Mouse (Mus musculus) forebrain, embryonic 16.5 days (tissue): ENCODE results near the gene Scn2b. TPM values are rescaled to one million over a fixed set of nuclear protein-coding genes. Genes with fewer than 3 reads are reported as not detected.
A peak's percentile ranks its signal among the peaks of the same experiment; 100 is the strongest.

Source experiments
- ATAC-seq: fragments of 200-750 bp; cut with Nextera tagmentation; 2 replicates; pipeline ENCODE4 v1.8.0; 2017; ENCODE audit warnings: mild to moderate bottlenecking, moderate library complexity
- H3K27ac ChIP-seq: fragments of 300-500 bp; sonication (generic); 2 replicates; pipeline ENCODE4 v1.5.1; 2014; ENCODE audit warnings: low read length, control low read depth
- H3K27me3 ChIP-seq: fragments of 300-500 bp; sonication (generic); replicated peaks from 2 replicates; pipeline ENCODE4 v1.6.1; 2014; ENCODE audit warnings: low read length; ENCODE audit not compliant: control insufficient read depth, insufficient read depth
- H3K36me3 ChIP-seq: fragments of 300-500 bp; sonication (generic); 2 replicates; pipeline ENCODE4 v1.6.1; 2014; ENCODE audit not compliant: control insufficient read depth, insufficient read depth
- H3K4me1 ChIP-seq: fragments of 300-500 bp; sonication (generic); replicated peaks from 2 replicates; pipeline ENCODE4 v1.6.1; 2014; ENCODE audit warnings: low read length; ENCODE audit not compliant: control insufficient read depth, insufficient read depth
- H3K4me2 ChIP-seq: fragments of 300-500 bp; sonication (generic); 2 replicates; pipeline ENCODE4 v1.6.1; 2014; ENCODE audit warnings: mild to moderate bottlenecking, low read length, control low read depth
- H3K4me3 ChIP-seq: fragments of 300-500 bp; sonication (generic); replicated peaks from 2 replicates; pipeline ENCODE4 v1.5.1; 2014; ENCODE audit warnings: mild to moderate bottlenecking, low read length, control low read depth
- H3K9ac ChIP-seq: fragments of 300-500 bp; sonication (generic); replicated peaks from 2 replicates; pipeline ENCODE4 v1.6.1; 2014; ENCODE audit warnings: low read depth, low read length, control low read depth
- H3K9me3 ChIP-seq: fragments of 300-500 bp; sonication (generic); 2 replicates; pipeline ENCODE4 v1.6.1; 2016; ENCODE audit warnings: low read length; ENCODE audit not compliant: control insufficient read depth
- WGBS: fragments of 180-500 bp; shearing (Covaris S2); extraction: QIAGEN DNeasy Blood & Tissue Kit; methylation state at CpG from one replicate; pipeline ENCODE4 v1.1.7; 2014; 5-methylcytosine and 5-hydroxymethylcytosine counted together
- polyA plus RNA-seq: library from polyadenylated mRNA; unstranded; fragments of >200 nt; fragmentation: Nextera tagmentation; extraction: Ambion mirVana; gene quantifications from 2 replicates; pipeline ENCODE4 v1.2.1, GENCODE M21; 2015

Gene Scn2b
- polyA plus RNA-seq, 1 experiment from 2014 or later: 6.9 TPM

GRCm38 (mm10) chr9:45092641-45093040 lies 24.9 kb upstream of the Scn2b start:
- H3K9ac ChIP-seq: no peak overlapping the region
- no peaks in the 10 kb centered on the region for H3K9me3 ChIP-seq
- H3K4me1 ChIP-seq: no peaks in the 10 kb centered on the region
- no peak for ATAC-seq
- no peak overlapping the region for H3K4me3 ChIP-seq
- 74% methylated on average over 4 of the region's 4 CpGs for WGBS
- H3K27me3 ChIP-seq: peaks cover under 1% of the 10 kb centered on the region; the same call in 1 of the 2 replicates
- no peak overlapping the region for H3K4me2 ChIP-seq
- H3K36me3 ChIP-seq: no peaks in the 10 kb centered on the region
- no peak overlapping the region for H3K27ac ChIP-seq

- no peak for ATAC-seq
- Histone ChIP-seq H3K36me3 (no peaks in the 10 kb centered on the region), H3K9me3 (no peaks in the 10 kb centered on the region), H3K27ac (no peak overlapping the region), H3K9ac (no peak overlapping the region), H3K4me2 (no peak overlapping the region), H3K27me3 (no peaks in the 10 kb centered on the region; the same call in none of the 2 replicates), H3K4me3 (no peak overlapping the region), H3K4me1 (no peaks in the 10 kb centered on the region)
- 75% methylated on average over 6 of the region's 6 CpGs for WGBS
These were observed 22.2 kb upstream of the Scn2b start for GRCm38 (mm10) chr9:45095149-45095937.

GRCm38 (mm10) chr9:45097877-45098276 lies 19.7 kb upstream of the Scn2b start:
- Histone ChIP-seq H3K36me3 (no peaks in the 10 kb centered on the region), H3K4me2 (no peak overlapping the region), H3K27ac (no peak overlapping the region), H3K9me3 (no peaks in the 10 kb centered on the region), H3K9ac (no peak overlapping the region), H3K27me3 (no peaks in the 10 kb centered on the region; the same call in 1 of the 2 replicates), H3K4me1 (no peaks in the 10 kb centered on the region), H3K4me3 (no peak overlapping the region)
- 79% methylated on average over 5 of the region's 5 CpGs for WGBS
- no peak for ATAC-seq

GRCm38 (mm10) chr9:45098426-45098825 lies 19.2 kb upstream of the Scn2b start:
- no peak overlapping the region for H3K4me2 ChIP-seq
- H3K27me3 ChIP-seq: no peaks in the 10 kb centered on the region; the same call in 1 of the 2 replicates
- H3K9me3 ChIP-seq: no peaks in the 10 kb centered on the region
- WGBS: 48% methylated on average over 3 of the region's 3 CpGs
- H3K36me3 ChIP-seq: no peaks in the 10 kb centered on the region
- no peak overlapping the region for H3K27ac ChIP-seq
- no peak overlapping the region for H3K4me3 ChIP-seq
- H3K4me1 ChIP-seq: no peaks in the 10 kb centered on the region
- H3K9ac ChIP-seq: no peak overlapping the region
- no peak for ATAC-seq

DNA sequence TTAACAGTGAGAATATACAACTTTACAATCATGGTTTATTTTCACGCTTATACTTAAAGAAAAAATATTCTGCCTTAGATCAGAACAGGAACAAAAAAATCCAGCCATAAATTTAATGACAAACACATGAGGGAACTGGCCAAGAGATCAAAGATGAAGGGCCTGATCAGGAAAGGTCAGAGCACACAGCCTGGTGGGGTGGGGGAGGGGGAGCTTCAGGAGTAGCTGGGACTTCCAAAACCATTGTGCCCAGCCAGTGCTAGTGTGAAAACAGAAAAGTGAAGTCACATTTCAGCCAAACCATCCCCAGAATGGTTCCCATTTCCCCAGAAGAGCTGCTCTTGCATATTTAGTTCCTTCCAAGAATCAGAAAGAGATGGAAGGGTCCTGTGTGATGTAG lies 15.1 kb upstream of the Scn2b start:
- Histone ChIP-seq H3K4me1 (no peaks in the 10 kb centered on the region), H3K4me3 (no peak overlapping the region), H3K36me3 (no peaks in the 10 kb centered on the region), H3K4me2 (no peak overlapping the region), H3K9ac (no peak overlapping the region), H3K27ac (no peak overlapping the region), H3K27me3 (no peaks in the 10 kb centered on the region; the same call in 1 of the 2 replicates), H3K9me3 (no peaks in the 10 kb centered on the region)
- WGBS: 94% methylated on average over 1 of the region's 1 CpGs
- no peak for ATAC-seq

GRCm38 (mm10) chr9:45103211-45103979 lies 14.2 kb upstream of the Scn2b start:
- Histone ChIP-seq H3K4me1 (no peaks in the 10 kb centered on the region), H3K27ac (no peak overlapping the region), H3K4me3 (no peak overlapping the region), H3K4me2 (no peak overlapping the region), H3K9me3 (no peaks in the 10 kb centered on the region), H3K27me3 (no peaks in the 10 kb centered on the region; the same call in 1 of the 2 replicates), H3K9ac (no peak overlapping the region), H3K36me3 (no peaks in the 10 kb centered on the region)
- no peak for ATAC-seq
- 80% methylated on average over 11 of the region's 11 CpGs for WGBS

DNA sequence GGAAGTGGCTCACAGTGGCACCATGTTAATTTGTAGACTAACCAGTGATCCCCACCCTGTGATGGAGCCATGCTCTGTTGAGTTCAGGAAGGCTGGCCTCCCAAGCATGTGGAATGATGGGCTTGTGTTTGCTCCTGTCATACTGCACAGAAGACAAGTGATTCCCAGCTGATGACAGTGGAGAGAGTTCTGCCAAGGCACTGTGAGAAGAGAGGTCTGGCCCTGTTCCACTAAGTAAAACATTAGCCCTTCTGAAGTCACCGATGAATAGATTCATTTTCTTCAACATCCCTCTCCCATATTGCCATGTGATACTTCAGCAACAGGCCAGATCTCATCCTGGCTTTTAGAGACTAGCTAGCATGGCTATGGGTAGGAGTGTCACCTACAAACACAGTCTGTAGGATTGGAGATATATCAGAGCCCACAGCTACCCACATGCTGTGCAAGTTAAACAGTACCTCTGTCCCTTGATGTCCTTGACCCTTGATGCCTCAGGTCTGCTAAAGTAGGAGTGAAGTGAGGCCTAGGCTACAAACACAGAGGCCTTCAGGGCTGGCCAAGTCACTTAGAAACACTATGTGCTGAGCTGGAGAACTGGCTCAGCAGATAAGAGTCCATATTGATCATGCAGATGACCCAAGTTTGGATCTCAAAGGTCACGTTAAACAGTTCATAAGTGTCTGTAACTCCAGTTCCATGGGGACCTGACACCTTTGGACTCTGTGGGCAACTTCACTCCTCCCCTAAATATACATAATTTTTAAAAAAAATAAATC lies 11.8 kb upstream of the Scn2b start:
- Histone ChIP-seq H3K36me3 (no peaks in the 10 kb centered on the region), H3K27me3 (no peaks in the 10 kb centered on the region), H3K9me3 (no peaks in the 10 kb centered on the region), H3K4me1 (no peaks in the 10 kb centered on the region), H3K27ac (no peak overlapping the region), H3K4me2 (no peak overlapping the region), H3K4me3 (no peak overlapping the region), H3K9ac (no peak overlapping the region)
- 92% methylated on average over 2 of the region's 2 CpGs for WGBS
- ATAC-seq: no peak

DNA sequence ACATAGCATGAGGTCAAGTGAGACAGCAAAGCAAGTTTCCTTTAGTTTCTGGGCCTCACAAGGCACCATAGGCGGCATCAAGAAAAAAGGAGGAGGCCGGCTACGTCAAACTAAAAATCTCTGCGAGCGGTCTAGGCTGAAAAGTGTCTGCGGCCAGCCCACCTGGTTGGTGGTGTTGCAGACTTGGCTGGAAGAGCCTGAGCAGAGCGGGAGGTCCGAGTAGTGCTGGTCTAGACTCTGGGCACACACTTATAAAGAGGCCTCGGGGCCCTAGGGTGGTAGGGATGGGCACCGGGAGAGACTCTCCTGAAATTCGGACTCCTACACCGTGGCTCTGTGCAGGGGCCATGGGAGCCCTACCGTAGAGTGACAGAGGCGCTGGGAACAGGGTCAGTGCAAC lies 1.9 kb upstream of the Scn2b start:
- peak overlapping the region; percentile 57 for H3K9ac ChIP-seq
- H3K9me3 ChIP-seq: no peaks in the 10 kb centered on the region
- no peak overlapping the region for H3K27ac ChIP-seq
- peak overlapping the region; percentile 62 for H3K4me2 ChIP-seq
- peak overlapping the region; percentile 49 for H3K4me3 ChIP-seq
- WGBS: under 1% methylated on average over 14 of the region's 14 CpGs
- H3K4me1 ChIP-seq: peaks cover 14% of the 10 kb centered on the region
- H3K27me3 ChIP-seq: no peaks in the 10 kb centered on the region
- peak; percentile 54 for ATAC-seq
- no peaks in the 10 kb centered on the region for H3K36me3 ChIP-seq

- H3K4me1 ChIP-seq: peaks cover 19% of the 10 kb centered on the region
- 76% methylated on average over 9 of the region's 9 CpGs for WGBS
- no peaks in the 10 kb centered on the region for H3K9me3 ChIP-seq
- no peak for ATAC-seq
- H3K4me2 ChIP-seq: no peak overlapping the region
- no peak overlapping the region for H3K4me3 ChIP-seq
- H3K36me3 ChIP-seq: no peaks in the 10 kb centered on the region
- no peak overlapping the region for H3K9ac ChIP-seq
- H3K27ac ChIP-seq: no peak overlapping the region
- no peaks in the 10 kb centered on the region for H3K27me3 ChIP-seq
These were observed 763 bp upstream of the Scn2b start for GRCm38 (mm10) chr9:45116819-45117218.
